Mouse (Mus musculus): Measurements from ENCODE around the gene Dnm2.

The Dnm2 gene

DNA sequence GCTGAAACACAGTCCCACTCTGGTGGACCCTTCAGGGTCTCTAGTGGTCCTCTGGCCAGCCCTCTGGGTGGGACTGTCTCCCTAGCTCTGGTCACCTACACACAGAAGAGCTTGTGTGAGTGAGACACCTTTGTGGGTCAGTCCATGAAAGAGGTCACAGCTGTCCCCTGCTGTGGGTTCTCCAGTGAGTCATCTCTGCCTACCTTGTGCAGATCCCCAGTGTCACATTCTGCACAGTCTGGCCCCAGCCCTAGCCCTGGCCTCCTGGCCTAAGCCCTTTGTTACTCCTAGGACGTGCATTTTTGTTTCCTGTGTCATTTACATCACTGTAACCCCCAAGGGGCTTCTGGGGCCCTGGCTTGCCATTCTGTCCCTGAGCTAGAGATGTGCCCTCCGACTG, 69.2 kb downstream of the Dnm2 start:
- H3K27me3 ChIP-seq (ENCODE audit: insufficient read depth, low read length) = no peaks in the 10 kb centered on the region
- no peak for TF ChIP-seq CTCF (conservative IDR thresholded peaks at IDR 0.05; ENCODE audit: low read length)
- no peak for TF ChIP-seq NANOG (IDR thresholded peaks at IDR 0.05; ENCODE audit: borderline replicate concordance, low read length)
- no peak for TF ChIP-seq POU5F1 (IDR thresholded peaks at IDR 0.05; ENCODE audit: borderline replicate concordance, low read length)
- H3K36me3 ChIP-seq (ENCODE audit: insufficient read depth, low read length) = peaks cover 90% of the 10 kb centered on the region
- 0 out of 2 replicates have a peak overlapping the region, but pooled peaks have one; percentile 13 for H3K4me3 ChIP-seq (replicated peaks; ENCODE audit: low read length)
- H3K4me1 ChIP-seq (replicated peaks; ENCODE audit: low read depth, low read length) = peaks cover 85% of the 10 kb centered on the region
- H3K9me3 ChIP-seq (ENCODE audit: low read length) = no peaks in the 10 kb centered on the region

DNA sequence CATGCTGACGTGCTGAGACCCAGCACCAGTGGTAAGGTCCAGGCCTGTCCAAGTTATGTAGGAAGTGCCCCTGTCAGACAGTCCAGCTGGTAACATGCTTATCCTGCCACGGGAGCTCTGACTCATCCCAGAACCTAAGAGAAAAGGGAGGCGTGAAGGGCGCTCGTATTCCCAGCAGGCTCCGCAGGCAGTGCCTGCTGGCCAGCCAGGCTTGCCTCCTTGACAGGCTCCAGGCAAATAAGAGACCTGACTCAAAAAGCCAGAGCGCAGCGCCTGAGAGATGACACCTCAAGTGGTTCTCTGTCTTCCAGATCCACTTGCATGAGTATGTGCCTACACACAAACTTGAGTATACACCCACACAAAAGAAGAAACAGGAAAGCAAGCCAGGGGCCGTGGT, 70.0 kb downstream of the Dnm2 start:
- Histone ChIP-seq H3K27me3 (ENCODE audit: insufficient read depth, low read length) (no peaks in the 10 kb centered on the region), H3K4me1 (replicated peaks; ENCODE audit: low read depth, low read length) (peaks cover 80% of the 10 kb centered on the region), H3K36me3 (ENCODE audit: insufficient read depth, low read length) (peaks cover 91% of the 10 kb centered on the region), H3K4me3 (replicated peaks; ENCODE audit: low read length) (no peak overlapping the region), H3K9me3 (ENCODE audit: low read length) (no peaks in the 10 kb centered on the region)
- no peak for TF ChIP-seq POU5F1 (IDR thresholded peaks at IDR 0.05; ENCODE audit: borderline replicate concordance, low read length)
- TF ChIP-seq NANOG (IDR thresholded peaks at IDR 0.05; ENCODE audit: borderline replicate concordance, low read length) = no peak
- TF ChIP-seq CTCF (conservative IDR thresholded peaks at IDR 0.05; ENCODE audit: low read length) = no peak

DNA sequence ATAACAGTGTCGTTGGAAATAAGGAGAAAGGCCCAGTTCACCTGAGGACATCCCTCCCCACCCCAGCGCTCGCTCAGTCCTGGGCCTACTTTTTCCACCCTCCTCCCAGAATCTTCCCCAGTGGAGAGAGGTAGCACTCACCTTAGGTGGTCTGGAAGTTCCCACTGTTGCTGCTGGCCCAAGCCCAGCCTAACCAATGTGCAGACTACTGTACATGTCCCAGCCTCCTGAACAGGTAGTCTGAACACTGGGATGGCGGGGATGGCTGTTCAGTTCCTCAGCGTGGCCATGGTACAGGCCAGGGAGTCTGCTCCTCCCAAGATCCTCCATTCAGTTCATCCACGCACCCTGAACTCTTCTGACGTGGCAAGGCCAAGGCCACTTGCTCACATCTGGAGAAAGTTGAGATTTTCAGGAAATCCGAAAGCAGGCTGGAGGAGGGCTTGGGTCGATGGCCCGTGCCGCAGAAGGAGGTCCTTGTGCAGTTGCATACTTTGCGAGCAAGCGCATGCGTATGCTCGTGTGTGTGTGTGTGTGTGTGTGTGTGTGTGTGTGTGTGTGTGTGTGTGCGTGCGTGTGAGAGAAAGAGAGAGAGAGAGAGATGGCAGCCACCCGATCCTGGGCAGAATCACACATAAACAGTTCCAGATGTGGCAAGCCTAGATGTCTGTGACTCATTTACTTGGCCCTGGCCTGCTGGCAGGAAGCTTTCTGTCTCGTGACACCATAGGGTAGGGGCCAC, 71.8 kb downstream of the Dnm2 start:
- no peaks in the 10 kb centered on the region for H3K9me3 ChIP-seq (ENCODE audit: low read length)
- no peak for TF ChIP-seq POU5F1 (IDR thresholded peaks at IDR 0.05; ENCODE audit: borderline replicate concordance, low read length)
- no peak for TF ChIP-seq NANOG (IDR thresholded peaks at IDR 0.05; ENCODE audit: borderline replicate concordance, low read length)
- no peak for TF ChIP-seq CTCF (conservative IDR thresholded peaks at IDR 0.05; ENCODE audit: low read length)

DNA sequence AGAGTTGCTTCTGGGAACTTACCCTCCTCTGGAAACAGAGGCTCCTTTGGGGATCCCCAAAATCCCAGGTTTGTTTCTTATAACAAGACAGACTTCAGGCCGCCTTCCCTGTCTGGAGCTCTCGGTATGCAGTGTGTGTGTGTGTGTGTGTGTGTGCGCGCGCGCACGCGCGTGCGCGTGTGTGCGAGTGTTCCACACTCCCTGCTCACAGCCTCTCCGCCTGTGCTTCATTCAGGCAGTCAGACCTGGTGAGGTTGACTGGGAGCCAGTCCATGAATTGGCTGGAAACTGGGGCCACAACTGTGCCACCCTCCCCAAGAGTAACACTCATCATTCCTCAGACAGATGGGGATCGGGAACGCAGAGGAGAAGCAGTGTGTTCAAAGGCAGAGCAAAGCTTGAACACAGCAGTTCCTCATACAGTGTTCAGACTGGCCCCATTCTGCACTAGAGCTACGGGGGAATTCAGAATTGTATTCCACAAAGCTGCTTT, 72.4 kb downstream of the Dnm2 start:
- Histone ChIP-seq H3K4me1 (replicated peaks; ENCODE audit: low read depth, low read length) (peaks cover 58% of the 10 kb centered on the region), H3K27me3 (ENCODE audit: insufficient read depth, low read length) (no peaks in the 10 kb centered on the region), H3K36me3 (ENCODE audit: insufficient read depth, low read length) (peaks cover 79% of the 10 kb centered on the region), H3K4me3 (replicated peaks; ENCODE audit: low read length) (peak overlapping the region; percentile 69), H3K9me3 (ENCODE audit: low read length) (no peaks in the 10 kb centered on the region)
- no peak for TF ChIP-seq CTCF (conservative IDR thresholded peaks at IDR 0.05; ENCODE audit: low read length)
- no peak for TF ChIP-seq NANOG (IDR thresholded peaks at IDR 0.05; ENCODE audit: borderline replicate concordance, low read length)
- no peak for TF ChIP-seq POU5F1 (IDR thresholded peaks at IDR 0.05; ENCODE audit: borderline replicate concordance, low read length)

More for the DNA sequence above, 71.8 kb downstream of the Dnm2 start:
- Histone ChIP-seq H3K27me3 (ENCODE audit: insufficient read depth, low read length) (no peaks in the 10 kb centered on the region), H3K4me1 (replicated peaks; ENCODE audit: low read depth, low read length) (peaks cover 64% of the 10 kb centered on the region), H3K36me3 (ENCODE audit: insufficient read depth, low read length) (peaks cover 80% of the 10 kb centered on the region), H3K4me3 (replicated peaks; ENCODE audit: low read length) (peak overlapping the region; percentile 69)

DNA sequence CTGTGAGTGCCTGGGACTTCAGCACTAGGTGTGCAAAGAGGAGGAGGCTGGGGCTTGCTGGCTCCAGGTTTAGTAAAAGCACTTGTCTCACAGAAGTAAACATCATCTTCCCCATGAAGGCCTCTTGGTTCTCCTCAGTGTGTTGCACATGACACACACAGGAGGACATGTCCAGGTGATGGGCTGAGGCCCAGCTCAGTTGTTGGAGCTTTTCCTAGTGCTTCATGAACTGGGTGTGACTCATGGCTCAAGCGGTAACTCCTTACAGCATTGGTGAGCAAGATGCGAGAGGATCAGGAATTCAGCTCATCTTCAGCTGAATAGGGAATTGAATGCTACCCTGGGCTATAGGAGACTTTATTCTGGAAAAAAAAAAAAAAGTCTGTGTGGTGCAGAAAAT, 73.0 kb downstream of the Dnm2 start:
- peaks cover 80% of the 10 kb centered on the region for H3K36me3 ChIP-seq (ENCODE audit: insufficient read depth, low read length)
- H3K9me3 ChIP-seq (ENCODE audit: low read length) = no peaks in the 10 kb centered on the region
- H3K27me3 ChIP-seq (ENCODE audit: insufficient read depth, low read length) = no peaks in the 10 kb centered on the region
- peak overlapping the region; percentile 69; the same call in 1 of the 2 replicates for H3K4me3 ChIP-seq (replicated peaks; ENCODE audit: low read length)
- peaks cover 54% of the 10 kb centered on the region for H3K4me1 ChIP-seq (replicated peaks; ENCODE audit: low read depth, low read length)
- no peak for TF ChIP-seq POU5F1 (IDR thresholded peaks at IDR 0.05; ENCODE audit: borderline replicate concordance, low read length)
- TF ChIP-seq NANOG (IDR thresholded peaks at IDR 0.05; ENCODE audit: borderline replicate concordance, low read length) = no peak
- no peak for TF ChIP-seq CTCF (conservative IDR thresholded peaks at IDR 0.05; ENCODE audit: low read length)

DNA sequence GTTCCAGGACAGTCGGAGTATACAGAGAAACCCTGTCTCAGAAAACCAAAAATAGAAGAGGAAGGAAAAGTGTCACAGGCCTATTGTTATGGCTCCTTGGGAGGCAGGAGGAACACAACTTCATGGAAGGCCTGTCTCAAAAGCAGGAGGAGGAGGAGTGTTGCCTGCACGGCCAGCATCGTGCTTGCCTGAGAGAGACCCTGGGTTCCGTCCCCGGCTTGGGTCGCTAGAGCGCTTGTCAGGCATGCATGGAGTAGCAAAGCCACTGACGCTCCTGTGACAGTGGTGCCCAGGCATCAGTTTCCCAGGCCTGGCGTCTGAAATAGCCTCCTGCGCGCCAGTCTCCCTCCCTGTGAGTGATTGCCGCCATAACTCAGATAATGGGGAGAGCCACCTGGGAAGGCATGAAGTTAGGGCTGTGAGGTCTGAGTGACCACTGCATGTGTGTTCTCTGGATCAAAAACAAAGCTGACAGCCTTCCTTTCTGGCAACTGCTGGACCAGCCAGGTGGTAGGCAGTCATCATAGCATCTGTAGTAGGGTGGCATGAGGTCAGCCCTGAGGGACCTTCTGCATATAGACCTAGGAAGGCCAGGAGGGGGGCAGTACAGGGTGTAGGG, 73.7 kb downstream of the Dnm2 start:
- no peak for TF ChIP-seq CTCF (conservative IDR thresholded peaks at IDR 0.05; ENCODE audit: low read length)
- TF ChIP-seq NANOG (IDR thresholded peaks at IDR 0.05; ENCODE audit: borderline replicate concordance, low read length) = no peak
- no peak for TF ChIP-seq POU5F1 (IDR thresholded peaks at IDR 0.05; ENCODE audit: borderline replicate concordance, low read length)
- Histone ChIP-seq H3K4me1 (replicated peaks; ENCODE audit: low read depth, low read length) (peaks cover 47% of the 10 kb centered on the region), H3K4me3 (replicated peaks; ENCODE audit: low read length) (no peak overlapping the region), H3K36me3 (ENCODE audit: insufficient read depth, low read length) (peaks cover 80% of the 10 kb centered on the region), H3K9me3 (ENCODE audit: low read length) (no peaks in the 10 kb centered on the region), H3K27me3 (ENCODE audit: insufficient read depth, low read length) (no peaks in the 10 kb centered on the region)

DNA sequence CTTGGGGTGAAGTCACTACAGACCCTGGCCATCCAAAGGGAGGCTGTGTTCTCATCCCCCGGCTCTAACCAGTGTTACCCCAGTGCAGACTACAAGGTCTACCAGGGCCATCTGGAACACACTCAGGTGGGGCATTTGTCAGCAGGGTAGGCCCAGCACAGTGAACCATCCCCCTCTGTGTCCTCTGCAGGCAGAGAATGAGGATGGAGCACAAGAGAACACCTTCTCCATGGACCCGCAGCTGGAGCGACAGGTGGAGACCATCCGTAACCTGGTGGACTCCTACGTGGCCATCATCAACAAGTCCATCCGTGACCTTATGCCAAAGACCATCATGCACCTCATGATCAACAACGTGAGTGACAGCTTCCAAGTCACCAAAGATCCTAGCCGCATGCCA, 78.6 kb downstream of the Dnm2 start:
- no peak for TF ChIP-seq POU5F1 (IDR thresholded peaks at IDR 0.05; ENCODE audit: borderline replicate concordance, low read length)
- no peak for TF ChIP-seq CTCF (conservative IDR thresholded peaks at IDR 0.05; ENCODE audit: low read length)
- no peak for TF ChIP-seq NANOG (IDR thresholded peaks at IDR 0.05; ENCODE audit: borderline replicate concordance, low read length)
- peaks cover 85% of the 10 kb centered on the region for H3K36me3 ChIP-seq (ENCODE audit: insufficient read depth, low read length)
- H3K27me3 ChIP-seq (ENCODE audit: insufficient read depth, low read length) = no peaks in the 10 kb centered on the region
- no peak overlapping the region for H3K4me3 ChIP-seq (replicated peaks; ENCODE audit: low read length)
- H3K9me3 ChIP-seq (ENCODE audit: low read length) = no peaks in the 10 kb centered on the region
- peaks cover 31% of the 10 kb centered on the region for H3K4me1 ChIP-seq (replicated peaks; ENCODE audit: low read depth, low read length)

DNA sequence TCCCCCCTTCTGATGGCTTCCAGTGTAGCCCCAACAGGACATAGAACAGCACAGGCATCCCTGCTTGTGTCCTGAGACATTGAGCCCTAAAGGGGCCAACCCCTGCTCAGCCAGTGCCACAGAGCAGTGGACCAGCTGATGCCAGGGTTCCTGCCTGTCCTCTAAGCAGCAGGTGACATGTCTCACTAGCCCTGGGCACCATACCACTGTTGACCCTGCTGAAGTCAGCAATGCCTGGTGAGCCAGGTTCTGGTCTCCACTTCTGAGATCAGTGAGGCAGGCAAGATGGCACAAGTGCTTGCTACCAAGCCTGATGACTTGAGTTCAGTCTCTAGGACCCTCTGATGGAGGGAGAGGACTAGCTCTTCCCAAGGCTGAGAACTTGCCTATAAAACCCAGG, 81.1 kb downstream of the Dnm2 start:
- H3K4me1 ChIP-seq (replicated peaks; ENCODE audit: low read depth, low read length) = peaks cover 45% of the 10 kb centered on the region
- H3K36me3 ChIP-seq (ENCODE audit: insufficient read depth, low read length) = peaks cover 75% of the 10 kb centered on the region
- no peak for TF ChIP-seq CTCF (conservative IDR thresholded peaks at IDR 0.05; ENCODE audit: low read length)
- no peak for TF ChIP-seq NANOG (IDR thresholded peaks at IDR 0.05; ENCODE audit: borderline replicate concordance, low read length)
- TF ChIP-seq POU5F1 (IDR thresholded peaks at IDR 0.05; ENCODE audit: borderline replicate concordance, low read length) = no peak
- H3K27me3 ChIP-seq (ENCODE audit: insufficient read depth, low read length) = no peaks in the 10 kb centered on the region
- no peaks in the 10 kb centered on the region for H3K9me3 ChIP-seq (ENCODE audit: low read length)
- no peak overlapping the region for H3K4me3 ChIP-seq (replicated peaks; ENCODE audit: low read length)

All from E14TG2a.4 (cell line).